Mouse (Mus musculus) ES-Bruce4 (cell line): ENCODE data around the gene Bri3. TPM values are rescaled to one million over a fixed set of nuclear protein-coding genes. Genes with fewer than 3 reads are reported as not detected.

Experiments used
- H3K27ac ChIP-seq: 2 replicates; pipeline ENCODE4 v1.5.1; 2012; ENCODE audit warnings: low read length, inconsistent platforms; ENCODE audit not compliant: insufficient read depth
- H3K27me3 ChIP-seq: 2 replicates; pipeline ENCODE4 v1.6.1; 2012; ENCODE audit warnings: mild to moderate bottlenecking, low read length, inconsistent platforms; ENCODE audit not compliant: control insufficient read depth, poor library complexity, insufficient read depth, severe bottlenecking
- H3K36me3 ChIP-seq: 2 replicates; pipeline ENCODE4 v1.6.1; 2012; ENCODE audit warnings: inconsistent platforms, mild to moderate bottlenecking, low read length, moderate library complexity; ENCODE audit not compliant: control insufficient read depth, poor library complexity, insufficient read depth, severe bottlenecking
- H3K4me1 ChIP-seq: one replicate; pipeline ENCODE4 v1.8.1; 2011; ENCODE audit warnings: low read length; ENCODE audit not compliant: control insufficient read depth, insufficient read depth
- H3K4me3 ChIP-seq: 2 replicates; pipeline ENCODE4 v1.5.1; 2011; ENCODE audit warnings: low read depth, mild to moderate bottlenecking, low read length
- H3K9ac ChIP-seq: 2 replicates; pipeline ENCODE4 v1.6.1; 2012; ENCODE audit warnings: low read depth, mild to moderate bottlenecking, inconsistent platforms; ENCODE audit not compliant: poor library complexity, severe bottlenecking
- H3K9me3 ChIP-seq: replicated peaks from 2 replicates; pipeline ENCODE4 v1.6.1; 2012; ENCODE audit warnings: mild to moderate bottlenecking, low read length, inconsistent platforms; ENCODE audit not compliant: control insufficient read depth, poor library complexity, insufficient read depth, severe bottlenecking
- CTCF ChIP-seq: IDR thresholded peaks from one replicate; pipeline ENCODE4 v1.8.1; 2011; ENCODE audit warnings: low read depth, low read length
- EP300 ChIP-seq: IDR thresholded peaks from 2 replicates; pipeline ENCODE4 v1.6.1; 2011; ENCODE audit warnings: low read depth, low read length; ENCODE audit not compliant: insufficient read depth
- POLR2A ChIP-seq: IDR thresholded peaks from one replicate; pipeline ENCODE4 v1.8.1; 2011; ENCODE audit warnings: low read length; ENCODE audit not compliant: insufficient read depth
- polyA plus RNA-seq: library from polyadenylated mRNA; stranded (reverse); fragments of >200 nt; gene quantifications from 2 replicates; pipeline ENCODE4 v1.2.4, GENCODE M21; 2011; ENCODE audit warnings: low read depth; ENCODE audit not compliant: missing spikeins, insufficient read depth, insufficient read length

Bri3 gene
- polyA plus RNA-seq, 1 experiment: 82.6 TPM

DNA sequence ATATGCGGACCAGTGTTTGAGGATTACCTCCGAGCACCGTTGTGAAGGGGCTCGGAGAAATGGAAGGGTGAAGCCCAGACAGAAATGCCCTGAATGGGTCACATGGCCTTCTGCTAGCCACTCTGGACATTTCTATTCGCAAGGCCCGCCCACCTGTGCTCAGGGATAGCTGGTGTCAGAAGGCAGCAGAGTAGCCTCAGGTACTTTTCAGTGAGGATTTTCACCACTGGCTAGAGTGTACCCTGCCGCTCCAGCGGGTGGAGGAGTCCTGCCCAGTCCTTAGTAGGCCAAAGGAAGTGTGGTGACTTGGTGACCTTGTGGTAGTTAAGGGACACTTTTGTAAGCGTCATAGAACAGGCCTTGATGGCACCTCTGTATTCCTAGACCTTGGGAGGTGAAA lies 17.1 kb downstream of the Bri3 start:
- Histone ChIP-seq H3K4me1 (peaks cover 15% of the 10 kb centered on the region), H3K27ac (no peak overlapping the region), H3K9me3 (no peaks in the 10 kb centered on the region), H3K9ac (no peak overlapping the region), H3K27me3 (no peaks in the 10 kb centered on the region), H3K36me3 (no peaks in the 10 kb centered on the region), H3K4me3 (no peak overlapping the region)
- TF ChIP-seq POLR2A (no peak), EP300 (no peak), CTCF (no peak)

GRCm38 (mm10) chr5:144261829-144262228 lies 17.6 kb downstream of the Bri3 start:
- H3K4me3 ChIP-seq: no peak overlapping the region
- H3K27ac ChIP-seq: no peak overlapping the region
- no peaks in the 10 kb centered on the region for H3K27me3 ChIP-seq
- H3K36me3 ChIP-seq: 0 out of 2 replicates have a peak, but pooled peaks cover 2% of the 10 kb centered on the region
- H3K9me3 ChIP-seq: no peaks in the 10 kb centered on the region
- no peak overlapping the region for H3K9ac ChIP-seq
- H3K4me1 ChIP-seq: peaks cover 12% of the 10 kb centered on the region
- no peak for TF ChIP-seq CTCF
- no peak for TF ChIP-seq EP300
- no peak for TF ChIP-seq POLR2A

DNA sequence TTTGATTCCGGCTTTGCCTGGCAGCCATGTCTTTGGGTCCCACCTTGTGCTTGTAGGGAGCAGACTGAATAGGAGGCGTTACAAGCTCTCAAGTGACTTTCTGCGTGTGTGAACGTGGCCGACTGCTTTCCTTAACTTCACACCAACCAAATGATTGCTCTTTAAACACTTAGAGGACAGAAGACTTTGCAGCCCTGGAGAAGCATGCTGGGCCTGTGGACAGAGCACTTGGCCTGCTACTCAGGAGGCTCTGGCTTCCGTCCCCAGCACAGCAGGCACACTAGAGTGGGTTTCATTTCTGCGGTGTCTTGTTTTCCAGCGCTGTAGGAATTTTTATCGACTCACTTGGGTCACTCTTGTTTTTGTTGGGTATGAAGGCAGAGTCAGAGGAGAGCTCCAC lies 18.8 kb downstream of the Bri3 start:
- H3K4me1 ChIP-seq: peaks cover 12% of the 10 kb centered on the region
- no peaks in the 10 kb centered on the region for H3K27me3 ChIP-seq
- no peak overlapping the region for H3K27ac ChIP-seq
- no peak overlapping the region for H3K9ac ChIP-seq
- TF ChIP-seq POLR2A (no peak), CTCF (no peak), EP300 (no peak)
- no peaks in the 10 kb centered on the region for H3K9me3 ChIP-seq
- no peak overlapping the region for H3K4me3 ChIP-seq
- 0 out of 2 replicates have a peak, but pooled peaks cover 2% of the 10 kb centered on the region for H3K36me3 ChIP-seq

DNA sequence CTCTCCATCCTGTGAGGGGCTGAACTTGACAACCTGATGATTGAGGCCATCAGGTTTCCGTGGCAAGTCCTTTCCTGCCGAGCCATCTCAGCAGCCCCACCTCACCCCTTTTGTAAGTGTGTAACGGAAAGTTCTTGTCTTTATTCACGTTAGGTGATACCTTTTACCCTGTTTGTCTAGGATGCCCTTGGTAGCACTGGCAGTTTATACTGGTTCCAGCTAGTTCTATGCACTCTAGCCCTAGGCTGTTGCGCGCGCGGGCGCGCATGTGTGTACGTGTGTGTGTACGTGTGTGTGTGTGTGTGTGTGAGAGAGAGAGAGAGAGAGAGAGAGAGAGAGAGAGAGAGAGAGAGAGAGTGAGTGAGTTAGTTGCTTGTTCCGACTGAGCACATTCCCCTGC lies 19.3 kb downstream of the Bri3 start:
- Histone ChIP-seq H3K27me3 (no peaks in the 10 kb centered on the region), H3K27ac (no peak overlapping the region), H3K9ac (no peak overlapping the region), H3K9me3 (no peaks in the 10 kb centered on the region), H3K36me3 (0 out of 2 replicates have a peak, but pooled peaks cover 2% of the 10 kb centered on the region), H3K4me3 (no peak overlapping the region), H3K4me1 (peaks cover 12% of the 10 kb centered on the region)
- TF ChIP-seq EP300 (no peak), POLR2A (no peak), CTCF (no peak)

- Histone ChIP-seq H3K36me3 (0 out of 2 replicates have a peak, but pooled peaks cover 2% of the 10 kb centered on the region), H3K27me3 (no peaks in the 10 kb centered on the region), H3K9ac (no peak overlapping the region), H3K27ac (no peak overlapping the region), H3K4me3 (no peak overlapping the region), H3K9me3 (no peaks in the 10 kb centered on the region), H3K4me1 (peaks cover 4% of the 10 kb centered on the region)
- TF ChIP-seq POLR2A (no peak), CTCF (no peak), EP300 (no peak)
Measured at GRCm38 (mm10) chr5:144267535-144268241, 23.5 kb downstream of the Bri3 start.

- H3K27me3 ChIP-seq: no peaks in the 10 kb centered on the region
- TF ChIP-seq EP300 (no peak), CTCF (no peak), POLR2A (no peak)
- H3K36me3 ChIP-seq: 0 out of 2 replicates have a peak, but pooled peaks cover 2% of the 10 kb centered on the region
- H3K4me3 ChIP-seq: no peak overlapping the region
- no peak overlapping the region for H3K9ac ChIP-seq
- H3K4me1 ChIP-seq: no peaks in the 10 kb centered on the region
- no peaks in the 10 kb centered on the region for H3K9me3 ChIP-seq
- no peak overlapping the region for H3K27ac ChIP-seq
Measured at GRCm38 (mm10) chr5:144269926-144270325, 25.7 kb downstream of the Bri3 start.
